Mouse (Mus musculus): ENCODE measurements around the gene Tox2.

The Tox2 gene

GRCm38 (mm10) chr2:163205737-163206490 is 3.0 kb downstream of the Tox2 start:
- DNase-seq (ENCODE audit: low read depth) = no peak

GRCm38 (mm10) chr2:163207315-163207714 is 4.4 kb downstream of the Tox2 start:
- DNase-seq (ENCODE audit: low read depth) = peak; percentile 9

GRCm38 (mm10) chr2:163209139-163209538 is 6.2 kb downstream of the Tox2 start:
- DNase-seq (ENCODE audit: low read depth) = no peak

- no peak for DNase-seq (ENCODE audit: low read depth)
Observed at GRCm38 (mm10) chr2:163213085-163213484, 10.2 kb downstream of the Tox2 start.

- DNase-seq (ENCODE audit: low read depth) = no peak
Observed at GRCm38 (mm10) chr2:163218095-163218494, 15.2 kb downstream of the Tox2 start.

GRCm38 (mm10) chr2:163218571-163218970 is 15.6 kb downstream of the Tox2 start:
- no peak for DNase-seq (ENCODE audit: low read depth)

GRCm38 (mm10) chr2:163219447-163219846 is 16.5 kb downstream of the Tox2 start:
- no peak for DNase-seq (ENCODE audit: low read depth)

- DNase-seq (ENCODE audit: low read depth) = no peak
Observed at GRCm38 (mm10) chr2:163220706-163221105, 17.8 kb downstream of the Tox2 start.

GRCm38 (mm10) chr2:163225302-163225701 is 22.4 kb downstream of the Tox2 start:
- no peak for DNase-seq (ENCODE audit: low read depth)

GRCm38 (mm10) chr2:163229050-163229449 is 26.1 kb downstream of the Tox2 start:
- no peak for DNase-seq (ENCODE audit: low read depth)

GRCm38 (mm10) chr2:163231781-163232534 is 29.0 kb downstream of the Tox2 start:
- no peak for DNase-seq (ENCODE audit: low read depth)

- DNase-seq (ENCODE audit: low read depth) = no peak
Observed at GRCm38 (mm10) chr2:163233666-163234065, 30.7 kb downstream of the Tox2 start.

GRCm38 (mm10) chr2:163236057-163236456 is 33.1 kb downstream of the Tox2 start:
- DNase-seq (ENCODE audit: low read depth) = peak; percentile 36

- DNase-seq (ENCODE audit: low read depth) = no peak
Observed at GRCm38 (mm10) chr2:163237999-163238529, 35.1 kb downstream of the Tox2 start.

- DNase-seq (ENCODE audit: low read depth) = no peak
Observed at GRCm38 (mm10) chr2:163239945-163240344, 37.0 kb downstream of the Tox2 start.

- no peak for DNase-seq (ENCODE audit: low read depth)
Observed at GRCm38 (mm10) chr2:163241867-163242266, 38.9 kb downstream of the Tox2 start.

- DNase-seq (ENCODE audit: low read depth) = no peak
Observed at GRCm38 (mm10) chr2:163243917-163244852, 41.3 kb downstream of the Tox2 start.

- DNase-seq (ENCODE audit: low read depth) = no peak
Observed at GRCm38 (mm10) chr2:163248912-163249311, 46.0 kb downstream of the Tox2 start.

- peak; percentile 32 for DNase-seq (ENCODE audit: low read depth)
Observed at GRCm38 (mm10) chr2:163252645-163253044, 49.7 kb downstream of the Tox2 start.

- no peak for DNase-seq (ENCODE audit: low read depth)
Observed at GRCm38 (mm10) chr2:163253248-163254099, 50.5 kb downstream of the Tox2 start.

GRCm38 (mm10) chr2:163254228-163254627 is 51.3 kb downstream of the Tox2 start:
- no peak for DNase-seq (ENCODE audit: low read depth)
